ENCODE assay signal across 8 mouse cellular contexts in genomic region chr15:102405489-102406195, GRCm38 (mm10). TPM values are rescaled to one million over a fixed set of nuclear protein-coding genes. Genes with fewer than 3 reads are reported as not detected.
DNase-seq lines count a peak whose midpoint lies in the region; ATAC-seq and TF ChIP-seq lines count a peak whose summit lies in the region.

TSS of gene Sp1 (plus strand) at chr15:102406143.

- no peak for TF ChIP-seq CTCF in G1E (IDR thresholded peaks at IDR 0.05; ENCODE audit: low read depth, low read length)
- TF ChIP-seq CTCF in layer of hippocampus, adult 2 months (conservative IDR thresholded peaks at IDR 0.05), result peak; percentile 36
- TF ChIP-seq CTCF in lung, embryonic 14.5 days (IDR thresholded peaks at IDR 0.05; ENCODE audit: low read depth), result no peak
- no peak for TF ChIP-seq CTCF in olfactory bulb, adult 2 months (IDR thresholded peaks at IDR 0.05; ENCODE audit: insufficient read depth, low read depth, low read length)
- TF ChIP-seq CTCF in thymus, adult 2 months (IDR thresholded peaks at IDR 0.05; ENCODE audit: borderline replicate concordance, control insufficient read depth, extremely low read depth, insufficient read depth, low read length, poor library complexity), result 0 out of 2 replicates have a peak, but pooled peaks have one; percentile 38

- peak; percentile 95 for TF ChIP-seq POLR2A in olfactory bulb, adult 2 months (IDR thresholded peaks at IDR 0.05; ENCODE audit: insufficient read depth, low read depth, low read length)
- peak; percentile 99 for TF ChIP-seq POLR2A in thymus, adult 2 months (IDR thresholded peaks at IDR 0.05; ENCODE audit: control insufficient read depth, extremely low read depth, insufficient read depth, low read length, poor library complexity)

- H3K4me1 ChIP-seq in G1E (ENCODE audit: insufficient read depth, low read depth, low read length), result peaks cover 60% of the 10 kb centered on the region
- H3K4me1 ChIP-seq in forebrain, embryonic 16.5 days (replicated peaks; ENCODE audit: control insufficient read depth, insufficient read depth, low read length), result peaks cover 32% of the 10 kb centered on the region
- H3K4me1 ChIP-seq in lung, embryonic 14.5 days (ENCODE audit: insufficient read depth), result peaks cover 20% of the 10 kb centered on the region
- peaks cover 16% of the 10 kb centered on the region for H3K4me1 ChIP-seq in olfactory bulb, adult 2 months (ENCODE audit: control insufficient read depth, insufficient read depth, low read length)
- H3K4me1 ChIP-seq in thymus, adult 2 months (replicated peaks; ENCODE audit: control insufficient read depth, insufficient read depth, low read length), result peaks cover 16% of the 10 kb centered on the region

- ATAC-seq in G1E (ENCODE audit: extremely low read depth, insufficient number of reproducible peaks, low FRiP score, poor library complexity, severe bottlenecking), result peak; percentile 82
- peak; percentile 98 for ATAC-seq in forebrain, embryonic 16.5 days
- ATAC-seq in lung, embryonic 14.5 days (ENCODE audit: insufficient read depth), result peak; percentile 98

- 0% methylated on average over 38 of the region's 38 CpGs for WGBS in forebrain, embryonic 16.5 days
- under 1% methylated on average over 38 of the region's 38 CpGs for WGBS in lung, embryonic 14.5 days
- WGBS in olfactory bulb, adult 2 months, result under 1% methylated on average over 38 of the region's 38 CpGs
- under 1% methylated on average over 38 of the region's 38 CpGs for WGBS in thymus, adult 2 months

- peaks cover 34% of the 10 kb centered on the region for H3K36me3 ChIP-seq in G1E (replicated peaks)
- H3K36me3 ChIP-seq in forebrain, embryonic 16.5 days (ENCODE audit: control insufficient read depth, insufficient read depth), result peaks cover 26% of the 10 kb centered on the region
- peaks cover 33% of the 10 kb centered on the region for H3K36me3 ChIP-seq in lung, embryonic 14.5 days (ENCODE audit: insufficient read depth)
- peaks cover 31% of the 10 kb centered on the region for H3K36me3 ChIP-seq in thymus, adult 2 months (ENCODE audit: control insufficient read depth, insufficient read depth, low read length)

- H3K4me2 ChIP-seq in forebrain, embryonic 16.5 days (ENCODE audit: low read length), result peak within 1 kb of the TSS; percentile 63
- H3K4me2 ChIP-seq in lung, embryonic 14.5 days, result peak within 1 kb of the TSS; percentile 65

- H3K27ac ChIP-seq in forebrain, embryonic 16.5 days (ENCODE audit: low read length), result peak within 1 kb of the TSS; percentile 100
- H3K27ac ChIP-seq in layer of hippocampus, adult 2 months, result peak within 1 kb of the TSS; percentile 97
- H3K27ac ChIP-seq in lung, embryonic 14.5 days (ENCODE audit: low read depth), result peak within 1 kb of the TSS; percentile 100
- H3K27ac ChIP-seq in olfactory bulb, adult 2 months (ENCODE audit: insufficient read depth, low read depth, low read length), result peak within 1 kb of the TSS; percentile 96
- H3K27ac ChIP-seq in thymus, adult 2 months (ENCODE audit: control insufficient read depth, insufficient read depth, low read length), result peak within 1 kb of the TSS; percentile 91

- intact Hi-C loops in heart, postnatal 36 days (cut with DNase I), result no loop called here

- H3K27me3 ChIP-seq in G1E (ENCODE audit: insufficient read depth, low read length), result no peaks in the 10 kb centered on the region
- H3K27me3 ChIP-seq in forebrain, embryonic 16.5 days (replicated peaks; ENCODE audit: control insufficient read depth, insufficient read depth, low read length), result no peaks in the 10 kb centered on the region
- H3K27me3 ChIP-seq in lung, embryonic 14.5 days (ENCODE audit: insufficient read depth, low read length), result no peaks in the 10 kb centered on the region
- H3K27me3 ChIP-seq in thymus, adult 2 months (ENCODE audit: control insufficient read depth, insufficient read depth, low read length), result no peaks in the 10 kb centered on the region

- H3K4me3 ChIP-seq in G1E (ENCODE audit: low read depth, low read length), result peak within 1 kb of the TSS; percentile 76
- peak within 1 kb of the TSS; percentile 83 for H3K4me3 ChIP-seq in forebrain, embryonic 16.5 days (replicated peaks; ENCODE audit: low read length)
- peak within 1 kb of the TSS; percentile 69 for H3K4me3 ChIP-seq in layer of hippocampus, adult 2 months
- peak within 1 kb of the TSS; percentile 72 for H3K4me3 ChIP-seq in lung, embryonic 14.5 days (ENCODE audit: low read depth, low read length)
- peak within 1 kb of the TSS; percentile 71 for H3K4me3 ChIP-seq in olfactory bulb, adult 2 months (ENCODE audit: insufficient read depth, low read depth, low read length)
- H3K4me3 ChIP-seq in thymus, adult 2 months (ENCODE audit: control insufficient read depth, insufficient read depth, low read length), result peak within 1 kb of the TSS; percentile 65

- peak; percentile 96 for DNase-seq in G1E (ENCODE audit: low spot score)
- DNase-seq in cerebellum, adult 18-20 months, result peak; percentile 96 to 99
- DNase-seq in heart, postnatal 36 days, result peak; percentile 93 to 98
- DNase-seq in layer of hippocampus, adult 2 months (ENCODE audit: low spot score in 2 of 2), result peak; percentile 99 to 100
- DNase-seq in lung, embryonic 14.5 days, result peak; percentile 99
- peak; percentile 98 for DNase-seq in thymus, adult 2 months

- no peaks in the 10 kb centered on the region for H3K9me3 ChIP-seq in G1E (replicated peaks)
- H3K9me3 ChIP-seq in forebrain, embryonic 16.5 days (ENCODE audit: control insufficient read depth, low read length), result no peaks in the 10 kb centered on the region
- no peaks in the 10 kb centered on the region for H3K9me3 ChIP-seq in lung, embryonic 14.5 days (ENCODE audit: low read depth, low read length)

- peak within 1 kb of the TSS; percentile 93 for H3K9ac ChIP-seq in forebrain, embryonic 16.5 days (replicated peaks; ENCODE audit: low read depth, low read length)
- H3K9ac ChIP-seq in lung, embryonic 14.5 days, result peak within 1 kb of the TSS; percentile 96

RNA-seq across cellular contexts. Expression of gene Sp1, which starts in this region (rescaled TPM):
- 92.4 and 93.8 TPM in 2 replicates for total RNA-seq in G1E (2014; fragmentation: Nextera tagmentation)
- total RNA-seq in G1E (2017), result 42.3 and 50.5 TPM in 2 replicates
- 16.4 and 35.8 TPM in 2 replicates for polyA plus RNA-seq in G1E (2012)
- polyA plus RNA-seq in forebrain, embryonic 16.5 days (2015; fragmentation: Nextera tagmentation; extraction: Ambion mirVana), result 5.0 and 5.9 TPM in 2 replicates
- total RNA-seq in heart, postnatal 36 days (2021), result 10 to 100 TPM; 45.7 to 49.1 TPM
- total RNA-seq in layer of hippocampus, adult 2 months (2021), result 10 to 100 TPM; 23.1 to 33.0 TPM
- 15.3 and 16.1 TPM in 2 replicates for polyA plus RNA-seq in lung, embryonic 14.5 days (2014; fragmentation: Nextera tagmentation; extraction: Ambion mirVana)
- 98.4 TPM in 1 of 2 replicates, not detected in the other for polyA plus RNA-seq in olfactory bulb, adult 2 months (2012; ENCODE audit: insufficient read depth, insufficient read length, low replicate concordance, missing spikeins)
- 45.0 and 52.1 TPM in 2 replicates for polyA plus RNA-seq in thymus, adult 2 months (2012; rRNA removed)

Comparison
In these comparisons a context has a peak if more than half of its experiments do, and no peak if none do; other contexts are left out.
1. Peak in every context shown above with its lines: DNase-seq, ATAC-seq, H3K4me3 ChIP-seq and H3K27ac ChIP-seq.
2. CTCF ChIP-seq: peak in layer of hippocampus, adult 2 months (single experiment) and thymus, adult 2 months (single experiment); none in G1E (single experiment), lung, embryonic 14.5 days (single experiment) and olfactory bulb, adult 2 months (single experiment).